Comparison of ENCODE assay signal across 16 mouse cellular contexts in the genomic region with DNA sequence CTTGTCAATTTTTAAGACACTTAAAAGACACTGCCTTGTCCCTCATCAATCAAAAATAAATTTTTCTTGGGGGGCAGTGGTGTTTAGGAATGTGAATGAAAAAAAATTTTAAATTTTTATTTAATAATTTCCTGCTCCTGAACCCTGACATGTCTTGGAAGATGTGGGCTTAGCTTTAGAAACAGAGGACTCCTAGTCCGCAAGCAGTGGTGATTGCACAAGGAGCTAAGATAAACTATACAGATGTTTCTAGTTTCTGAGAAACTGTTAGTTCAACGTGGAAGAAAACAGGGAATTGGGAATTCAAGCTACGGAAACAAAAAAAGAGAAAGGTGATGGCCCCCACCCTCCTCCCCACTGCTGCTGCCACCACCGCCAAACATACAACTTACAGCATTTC. TPM values are rescaled to one million over a fixed set of nuclear protein-coding genes. Genes with fewer than 3 reads are reported as not detected.
DNase-seq lines count a peak whose midpoint lies in the region; ATAC-seq and TF ChIP-seq lines count a peak whose summit lies in the region.
"Had no signal": no experiment of that assay in that cellular context is flagged by ENCODE, and none has a peak within 500 bp of the region (broad histone marks: within the 10 kb centered on the region; RNA-seq: fewer than 3 reads in every experiment).

No protein-coding gene starts in this region.

- no peaks in the 10 kb centered on the region for H3K27me3 ChIP-seq in heart, postnatal 0 days (ENCODE audit: control insufficient read depth, insufficient read depth, low read length)
- no peaks in the 10 kb centered on the region for H3K27me3 ChIP-seq in heart, embryonic 11.5 days (ENCODE audit: control insufficient read depth, insufficient read depth, low read length)
- no peaks in the 10 kb centered on the region for H3K27me3 ChIP-seq in midbrain, embryonic 10.5 days (ENCODE audit: low read depth, poor library complexity, severe bottlenecking)
- no peaks in the 10 kb centered on the region for H3K27me3 ChIP-seq in midbrain, postnatal 0 days (ENCODE audit: insufficient read depth, low read length)
- no peaks in the 10 kb centered on the region for H3K27me3 ChIP-seq in limb, embryonic 10.5 days (ENCODE audit: low read depth, poor library complexity, severe bottlenecking)
- H3K27me3 ChIP-seq: hindbrain, embryonic 15.5 days; Patski had no signal

- H3K4me3 ChIP-seq in heart, postnatal 0 days (ENCODE audit: low read depth, low read length), result no peak overlapping the region
- no peak overlapping the region for H3K4me3 ChIP-seq in heart, embryonic 11.5 days (ENCODE audit: low read depth, low read length)
- H3K4me3 ChIP-seq in midbrain, embryonic 10.5 days, result no peak overlapping the region
- H3K4me3 ChIP-seq in midbrain, postnatal 0 days (ENCODE audit: low read depth, low read length), result no peak overlapping the region
- no peak overlapping the region for H3K4me3 ChIP-seq in limb, embryonic 10.5 days
- H3K4me3 ChIP-seq: hindbrain, embryonic 15.5 days had no signal

- no peaks in the 10 kb centered on the region; the same call in 1 of the 2 replicates for H3K36me3 ChIP-seq in heart, postnatal 0 days (replicated peaks; ENCODE audit: control insufficient read depth, insufficient read depth, low read length)
- H3K36me3 ChIP-seq in heart, embryonic 11.5 days (ENCODE audit: control insufficient read depth, insufficient read depth, low read length), result peaks cover 2% of the 10 kb centered on the region; the same call in 1 of the 2 replicates
- no peaks in the 10 kb centered on the region for H3K36me3 ChIP-seq in midbrain, embryonic 10.5 days
- no peaks in the 10 kb centered on the region for H3K36me3 ChIP-seq in midbrain, postnatal 0 days (ENCODE audit: insufficient read depth, low read length)
- H3K36me3 ChIP-seq in limb, embryonic 10.5 days, result no peaks in the 10 kb centered on the region
- H3K36me3 ChIP-seq: hindbrain, embryonic 15.5 days had no signal

- 76% methylated on average over 4 of the region's 4 CpGs for WGBS in heart, postnatal 0 days
- 67% methylated on average over 4 of the region's 4 CpGs for WGBS in heart, embryonic 11.5 days (ENCODE audit: insufficient replicate concordance)
- 69% methylated on average over 4 of the region's 4 CpGs for WGBS in midbrain, embryonic 10.5 days
- WGBS in midbrain, postnatal 0 days, result 86% methylated on average over 4 of the region's 4 CpGs
- 70% methylated on average over 4 of the region's 4 CpGs for WGBS in limb, embryonic 10.5 days

- TF ChIP-seq EP300 in heart, postnatal 0 days (IDR thresholded peaks at IDR 0.05; ENCODE audit: low read depth), result no peak

- peaks cover 7% of the 10 kb centered on the region for H3K4me1 ChIP-seq in heart, postnatal 0 days (ENCODE audit: control insufficient read depth, insufficient read depth)
- H3K4me1 ChIP-seq in heart, embryonic 11.5 days (ENCODE audit: control insufficient read depth, insufficient read depth, low read length), result peaks cover 18% of the 10 kb centered on the region
- H3K4me1 ChIP-seq in midbrain, embryonic 10.5 days, result peaks cover 17% of the 10 kb centered on the region
- H3K4me1 ChIP-seq in midbrain, postnatal 0 days (ENCODE audit: insufficient read depth, low read length), result no peaks in the 10 kb centered on the region
- H3K4me1 ChIP-seq in limb, embryonic 10.5 days, result peaks cover 35% of the 10 kb centered on the region

- TF ChIP-seq CTCF in heart, postnatal 0 days (IDR thresholded peaks at IDR 0.05; ENCODE audit: low read depth), result no peak
- no peak for TF ChIP-seq CTCF in midbrain, postnatal 0 days (IDR thresholded peaks at IDR 0.05)

- H3K9ac ChIP-seq in heart, postnatal 0 days (replicated peaks; ENCODE audit: low read depth, low read length), result no peak overlapping the region
- H3K9ac ChIP-seq in heart, embryonic 11.5 days (ENCODE audit: low read depth, low read length), result no peak overlapping the region
- H3K9ac ChIP-seq in midbrain, postnatal 0 days (replicated peaks; ENCODE audit: low read length, poor library complexity, severe bottlenecking), result no peak overlapping the region
- H3K9ac ChIP-seq: hindbrain, embryonic 15.5 days had no signal

- intact Hi-C loops in gastrocnemius, postnatal 36 days (cut with DNase I), result loop anchor here (10.0 kb wide), 1 partner anchor 443 kb away; no protein-coding TSS in a partner anchor

- peak overlapping the region; percentile 65 for H3K27ac ChIP-seq in heart, postnatal 0 days (ENCODE audit: low read depth)
- H3K27ac ChIP-seq in heart, embryonic 11.5 days (ENCODE audit: low read depth, low read length), result no peak overlapping the region
- 0 out of 2 replicates have a peak overlapping the region, but pooled peaks have one; percentile 18 for H3K27ac ChIP-seq in midbrain, embryonic 10.5 days (replicated peaks)
- no peak overlapping the region for H3K27ac ChIP-seq in midbrain, postnatal 0 days (ENCODE audit: low read depth, low read length)
- H3K27ac ChIP-seq in limb, embryonic 10.5 days, result peak overlapping the region; percentile 75; the same call in 1 of the 2 replicates
- H3K27ac ChIP-seq: hindbrain, embryonic 15.5 days had no signal

- no peak overlapping the region for H3K4me2 ChIP-seq in heart, postnatal 0 days (ENCODE audit: low read depth, low read length)
- H3K4me2 ChIP-seq in heart, embryonic 11.5 days, result no peak overlapping the region
- H3K4me2 ChIP-seq in midbrain, postnatal 0 days (ENCODE audit: low read depth, low read length, poor library complexity, severe bottlenecking), result no peak overlapping the region
- H3K4me2 ChIP-seq: hindbrain, embryonic 15.5 days had no signal

- ATAC-seq in heart, postnatal 0 days (ENCODE audit: insufficient read depth, low read depth), result no peak
- ATAC-seq in heart, embryonic 11.5 days (replicated peaks; ENCODE audit: insufficient number of reproducible peaks, low FRiP score, low TSS enrichment), result no peak
- no peak for ATAC-seq in midbrain, postnatal 0 days (ENCODE audit: low FRiP score)
- ATAC-seq: forebrain, embryonic 14.5 days; midbrain, embryonic 16.5 days; Patski had no signal

- no peaks in the 10 kb centered on the region for H3K9me3 ChIP-seq in heart, postnatal 0 days (replicated peaks; ENCODE audit: control insufficient read depth, low read length)
- no peaks in the 10 kb centered on the region for H3K9me3 ChIP-seq in heart, embryonic 11.5 days (replicated peaks; ENCODE audit: control insufficient read depth, low read length)
- H3K9me3 ChIP-seq in midbrain, embryonic 10.5 days (replicated peaks), result no peaks in the 10 kb centered on the region
- no peaks in the 10 kb centered on the region for H3K9me3 ChIP-seq in midbrain, postnatal 0 days (ENCODE audit: low read length)
- no peaks in the 10 kb centered on the region for H3K9me3 ChIP-seq in limb, embryonic 10.5 days (replicated peaks)
- H3K9me3 ChIP-seq: hindbrain, embryonic 15.5 days had no signal

- DNase-seq in heart, postnatal 0 days (ENCODE audit: low spot score), result no peak
- DNase-seq in midbrain, embryonic 10.5 days (ENCODE audit: low spot score), result no peak
- DNase-seq in midbrain, postnatal 0 days (ENCODE audit: low spot score), result no peak
- DNase-seq in limb, embryonic 10.5 days (ENCODE audit: low spot score), result no peak
- no peak for DNase-seq in gastrocnemius, postnatal 36 days
- no peak for DNase-seq in cerebellum, adult 9-11 months
- no peak for DNase-seq in cerebellum, postnatal 10 days
- DNase-seq: adrenal gland, postnatal 36 days; gastrocnemius, postnatal 10 days; lung, postnatal 36 days; thymus, postnatal 36 days had no signal

RNA-seq across cellular contexts. Expression of a gene that starts 27.1 kb away (rescaled TPM):
- total RNA-seq in heart, postnatal 0 days (2014; rRNA removed; ENCODE audit: low replicate concordance), result 2.5 and 16.6 TPM in 2 replicates
- polyA plus RNA-seq in heart, postnatal 0 days (2015; fragmentation: Nextera tagmentation; extraction: Ambion mirVana), result 8.0 and 10.6 TPM in 2 replicates
- polyA plus RNA-seq in heart, embryonic 11.5 days (2014; fragmentation: Nextera tagmentation; extraction: Ambion mirVana), result 10.6 and 12.2 TPM in 2 replicates
- 13.0 and 14.8 TPM in 2 replicates for polyA plus RNA-seq in midbrain, embryonic 10.5 days (2016; fragmentation: Nextera tagmentation; extraction: Ambion mirVana)
- 1.7 and 2.7 TPM in 2 replicates for total RNA-seq in midbrain, postnatal 0 days (2014; rRNA removed)
- polyA plus RNA-seq in midbrain, postnatal 0 days (2015; fragmentation: Nextera tagmentation; extraction: Ambion mirVana), result 4.5 and 5.0 TPM in 2 replicates
- 9.8 and 10.8 TPM in 2 replicates for polyA plus RNA-seq in limb, embryonic 10.5 days (2016; fragmentation: Nextera tagmentation; extraction: Ambion mirVana)
- total RNA-seq in gastrocnemius, postnatal 36 days (2021), result 1 to 10 TPM; 5.5 to 6.5 TPM

RNA-seq across cellular contexts. Expression of a gene that starts 27.3 kb away (rescaled TPM):
- 10.5 and 13.2 TPM in 2 replicates for total RNA-seq in heart, postnatal 0 days (2014; rRNA removed; ENCODE audit: low replicate concordance)
- polyA plus RNA-seq in heart, postnatal 0 days (2015; fragmentation: Nextera tagmentation; extraction: Ambion mirVana), result 32.7 and 37.1 TPM in 2 replicates
- 43.4 and 50.0 TPM in 2 replicates for polyA plus RNA-seq in heart, embryonic 11.5 days (2014; fragmentation: Nextera tagmentation; extraction: Ambion mirVana)
- 56.2 and 58.3 TPM in 2 replicates for polyA plus RNA-seq in midbrain, embryonic 10.5 days (2016; fragmentation: Nextera tagmentation; extraction: Ambion mirVana)
- total RNA-seq in midbrain, postnatal 0 days (2014; rRNA removed), result 35.6 and 47.9 TPM in 2 replicates
- polyA plus RNA-seq in midbrain, postnatal 0 days (2015; fragmentation: Nextera tagmentation; extraction: Ambion mirVana), result 53.7 and 59.6 TPM in 2 replicates
- 47.3 and 64.3 TPM in 2 replicates for polyA plus RNA-seq in limb, embryonic 10.5 days (2016; fragmentation: Nextera tagmentation; extraction: Ambion mirVana)
- total RNA-seq in gastrocnemius, postnatal 36 days (2021), result 10 to 100 TPM; 19.4 to 22.6 TPM

Comparison
In these comparisons a context has a peak if more than half of its experiments do, and no peak if none do; other contexts are left out.
1. H3K27ac ChIP-seq: peak in heart, postnatal 0 days (single experiment), midbrain, embryonic 10.5 days (single experiment) and limb, embryonic 10.5 days (single experiment); none in heart, embryonic 11.5 days (single experiment) and midbrain, postnatal 0 days (single experiment).